Mouse (Mus musculus) forelimb bud, embryonic 11.5 days (tissue): ENCODE data around the gene Kcnma1.

Experiments
- DNase-seq: peaks from one replicate; pipeline ENCODE4 v3.0.0-alpha.2; 2012; ENCODE audit warnings: low read depth, low spot score

The Kcnma1 gene

DNA sequence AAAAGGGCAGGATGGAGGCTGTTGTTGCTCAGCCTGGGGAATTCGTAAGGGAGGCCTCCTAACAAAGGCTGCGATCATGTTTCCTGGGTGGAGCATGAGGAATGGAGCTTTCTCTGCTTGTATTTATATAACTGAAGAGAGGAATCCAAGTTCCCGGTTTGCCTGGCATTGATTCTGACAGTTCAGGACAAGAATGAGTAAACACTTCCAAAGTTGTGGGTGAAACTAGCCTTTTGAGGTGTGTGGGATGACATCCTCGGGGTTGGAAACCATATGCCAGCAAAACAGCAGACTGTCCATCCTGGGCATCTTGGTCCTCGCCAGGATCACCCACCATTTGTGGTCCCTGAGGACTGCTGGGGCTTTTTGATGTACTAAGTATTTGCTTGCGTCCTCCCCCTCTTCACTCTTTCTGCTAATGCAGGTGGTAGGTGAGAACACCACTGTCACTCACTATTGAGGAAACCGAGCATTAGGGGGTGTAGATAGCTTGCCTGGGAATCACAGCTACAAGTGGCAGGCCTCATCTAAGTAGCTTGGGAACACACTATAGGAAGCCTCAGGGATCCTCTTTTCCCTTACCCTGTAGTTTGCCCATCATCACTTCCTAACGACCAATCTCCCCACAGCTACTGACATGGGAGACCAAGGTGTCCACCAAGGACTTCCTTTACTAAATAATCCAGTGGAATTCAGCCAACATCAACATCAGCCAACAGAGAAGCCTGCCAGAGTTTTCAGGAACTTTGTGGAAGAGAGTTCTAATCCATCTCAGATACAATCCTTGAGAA, 482.4 kb downstream of the Kcnma1 start:
- DNase-seq, result no peak

DNA sequence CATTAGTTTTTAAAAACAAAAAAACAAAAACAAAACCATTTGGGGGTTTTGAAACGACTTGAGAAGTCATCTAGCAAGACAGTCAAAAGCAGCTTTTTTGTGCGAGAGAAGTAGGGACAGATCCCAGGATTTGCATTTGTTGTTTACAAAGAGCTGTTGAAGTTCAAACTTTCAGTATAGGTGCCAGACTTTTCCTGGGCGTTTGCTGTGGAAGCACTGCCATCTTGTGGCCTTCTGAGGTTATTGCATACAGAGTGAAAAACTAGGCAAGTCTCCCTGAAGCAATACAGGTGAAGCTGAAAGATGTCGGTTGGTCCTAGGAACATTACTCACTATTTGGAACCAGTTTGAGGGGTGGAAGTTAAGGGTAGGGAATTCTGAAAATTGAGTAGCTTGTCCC, 484.6 kb downstream of the Kcnma1 start:
- DNase-seq, result peak; percentile 82

DNA sequence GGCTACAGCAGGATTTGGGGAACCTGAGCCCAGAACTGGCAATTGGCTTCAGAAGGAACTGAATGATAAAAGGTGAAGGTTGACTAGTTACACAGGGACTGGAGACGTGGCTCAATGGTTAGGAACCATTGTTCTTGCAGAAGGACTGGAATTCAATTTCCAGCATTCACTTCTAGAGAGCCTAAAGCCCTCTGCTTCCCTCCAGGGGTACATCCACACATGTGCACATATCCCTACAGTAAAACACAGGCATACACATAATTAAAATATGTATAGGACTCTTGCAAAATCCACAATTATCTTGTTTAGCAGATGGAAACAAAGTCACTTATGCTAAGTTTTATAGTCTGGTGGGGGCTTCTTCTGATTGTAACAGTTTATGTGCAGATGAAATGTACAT, 485.1 kb downstream of the Kcnma1 start:
- DNase-seq, result no peak

DNA sequence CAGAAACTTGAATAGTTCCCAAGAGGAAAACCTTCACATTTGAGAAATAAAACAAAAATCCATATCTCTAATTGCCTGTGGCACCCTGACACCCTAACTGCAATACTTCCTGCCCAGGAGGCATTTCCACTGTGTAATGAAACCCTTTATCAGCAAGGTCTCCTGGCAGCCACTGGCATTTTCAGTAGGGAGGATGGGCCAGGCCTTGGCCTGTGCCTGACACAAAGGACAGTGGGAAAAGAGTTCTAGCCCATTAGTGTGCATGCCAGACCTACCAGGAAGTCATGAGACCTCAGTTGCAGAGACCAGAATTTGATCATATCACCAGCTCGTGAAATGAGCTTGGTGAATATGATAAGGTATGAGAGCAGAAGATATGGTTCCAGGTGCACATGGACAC, 488.4 kb downstream of the Kcnma1 start:
- DNase-seq, result no peak

DNA sequence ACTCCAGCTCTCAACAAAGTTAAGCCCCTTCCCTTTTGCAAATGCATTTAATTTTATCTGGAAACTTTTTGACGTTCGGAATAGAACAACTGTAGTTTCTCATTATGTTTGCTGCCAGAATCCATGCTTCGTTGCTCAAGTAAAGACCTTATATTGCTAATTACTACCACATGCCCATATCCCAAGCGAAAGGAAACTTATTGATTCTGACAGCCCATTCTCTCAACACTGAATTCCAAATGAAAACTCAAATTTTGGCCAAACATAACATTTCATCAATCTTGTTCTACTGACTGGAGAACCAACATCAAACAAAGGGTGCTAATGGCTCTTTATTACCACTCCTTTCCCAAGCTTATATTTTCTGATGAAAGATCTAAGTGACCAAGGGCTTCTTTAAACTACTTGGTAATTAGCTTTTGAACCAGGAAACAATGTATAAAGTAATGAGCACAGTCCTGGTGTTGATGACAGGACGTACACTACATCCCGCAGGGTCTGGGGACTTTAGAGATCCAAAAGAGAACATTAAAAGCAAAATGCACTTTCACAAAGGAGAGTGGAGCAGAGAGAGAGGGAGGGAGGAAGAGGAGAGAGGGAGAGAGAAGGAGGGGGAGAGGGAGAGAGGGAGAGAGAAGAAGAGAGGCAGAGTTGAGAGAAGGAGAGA, 490.3 kb downstream of the Kcnma1 start:
- DNase-seq, result peak; percentile 85

DNA sequence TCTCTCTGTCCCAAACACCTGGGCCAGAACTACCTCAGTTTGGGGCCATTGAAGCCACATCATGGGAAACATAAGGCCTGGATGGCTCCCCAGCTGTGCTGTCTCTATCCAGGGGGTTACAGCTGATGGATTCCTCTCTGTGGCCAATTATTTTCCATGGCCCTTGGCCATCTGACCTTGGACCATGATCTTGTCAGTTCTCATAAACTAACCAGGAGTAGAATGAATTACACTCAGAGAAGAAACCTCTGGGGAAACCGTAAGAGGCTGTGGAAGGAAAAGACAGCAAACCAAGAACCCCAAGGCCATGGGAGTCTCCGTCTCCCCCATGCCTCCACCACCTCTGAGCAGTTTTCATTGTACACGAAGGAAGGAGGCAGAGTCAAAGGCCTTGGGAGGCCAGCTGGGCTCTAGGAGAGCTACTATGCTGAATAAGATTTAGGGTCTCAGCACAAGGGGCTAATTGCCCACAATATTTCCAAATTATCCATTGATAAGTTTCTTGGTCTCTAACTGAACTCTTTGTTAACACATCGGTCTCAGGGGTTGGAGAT, 491.6 kb downstream of the Kcnma1 start:
- DNase-seq, result no peak

DNA sequence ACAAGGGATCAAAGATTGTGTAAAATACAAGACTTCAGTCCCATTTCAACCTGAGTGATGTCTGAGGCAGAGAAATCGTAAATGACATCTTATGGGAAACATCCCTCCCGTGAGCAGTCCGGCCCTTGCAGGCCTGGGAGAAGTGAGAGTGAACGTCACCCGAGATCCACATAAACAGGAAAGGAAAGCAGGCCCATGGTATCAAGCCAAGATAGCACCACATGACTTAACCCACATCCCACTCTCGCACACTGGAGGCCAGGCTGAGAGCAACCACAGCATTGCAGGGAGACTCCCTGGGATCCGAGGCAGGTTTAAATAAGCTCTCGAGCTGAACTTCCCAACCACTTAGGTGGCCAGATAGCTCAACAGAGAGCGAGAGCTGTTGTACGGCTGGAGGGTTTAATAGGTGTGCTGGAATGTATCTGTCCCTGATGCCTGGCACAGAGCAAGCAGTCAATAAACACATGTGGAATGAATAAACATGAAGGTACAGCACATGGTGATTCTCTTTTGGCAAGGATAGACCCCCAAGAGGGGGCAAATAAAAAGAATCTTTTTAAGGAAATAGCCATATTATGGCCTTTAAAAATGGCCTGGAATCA, 493.1 kb downstream of the Kcnma1 start:
- DNase-seq, result peak; percentile 59

DNA sequence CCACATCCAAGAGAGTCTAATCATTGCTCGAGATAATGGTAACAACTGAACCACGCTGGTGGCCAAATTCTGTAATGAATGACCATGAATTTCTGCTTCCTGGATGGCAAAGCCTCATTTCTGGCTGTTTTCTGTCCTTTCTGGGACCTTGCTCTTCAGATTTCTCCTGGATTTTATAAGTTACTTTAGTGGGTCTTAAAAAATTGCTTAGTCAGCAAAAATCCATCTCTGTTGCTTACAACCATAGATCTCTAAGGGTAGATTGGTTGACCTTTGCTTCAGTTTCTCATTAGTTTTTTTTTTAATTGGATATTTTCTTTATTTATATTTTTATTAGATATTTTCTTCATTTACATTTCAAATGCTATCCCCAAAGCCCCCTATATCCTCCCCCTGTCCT, 496.9 kb downstream of the Kcnma1 start:
- no peak for DNase-seq

DNA sequence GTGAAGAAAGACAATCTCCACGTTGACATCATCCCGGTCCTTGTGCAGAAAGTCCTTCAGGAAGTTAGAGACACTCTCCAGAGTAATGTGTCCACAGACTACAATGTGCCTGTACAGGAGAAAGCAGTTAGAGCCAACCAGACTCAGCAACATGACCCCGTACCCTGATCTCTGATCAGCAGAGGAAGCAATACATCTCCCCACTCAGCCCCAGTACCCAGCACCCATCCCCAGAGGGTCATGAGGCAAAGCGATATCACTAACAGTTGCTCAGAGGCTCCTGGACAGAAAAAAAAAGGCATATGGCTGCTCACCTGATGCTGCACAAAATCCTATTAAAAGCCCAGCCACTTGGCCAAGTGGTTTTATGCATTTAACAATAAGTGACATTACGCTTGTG, 504.5 kb downstream of the Kcnma1 start:
- DNase-seq, result no peak

DNA sequence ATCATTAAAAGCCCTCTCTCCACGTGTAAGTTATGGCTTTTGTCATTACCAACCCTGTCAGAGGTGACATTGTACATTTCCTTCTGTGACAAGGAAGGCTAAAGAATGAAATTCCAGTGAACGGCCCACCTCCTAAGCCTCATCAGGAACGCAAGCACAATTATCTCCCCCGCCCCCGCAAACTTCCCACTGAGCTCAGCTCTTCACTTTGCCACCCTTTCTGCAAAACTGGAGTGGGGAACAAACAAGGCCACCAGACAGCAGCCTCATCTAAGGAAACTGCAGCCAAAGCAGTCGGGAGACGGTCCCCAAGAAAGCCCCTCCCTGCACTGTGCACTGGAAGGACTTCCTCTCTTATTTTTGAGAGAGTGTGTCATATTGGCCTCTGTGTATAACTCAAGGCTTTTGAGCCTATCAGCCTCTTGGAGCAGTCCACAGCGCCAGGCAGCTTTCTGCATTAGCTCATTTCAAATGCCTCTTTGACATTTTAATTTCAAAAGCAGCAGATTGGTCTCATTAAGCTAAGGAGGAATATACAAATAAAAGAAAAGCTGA, 512.0 kb downstream of the Kcnma1 start:
- no peak for DNase-seq

DNA sequence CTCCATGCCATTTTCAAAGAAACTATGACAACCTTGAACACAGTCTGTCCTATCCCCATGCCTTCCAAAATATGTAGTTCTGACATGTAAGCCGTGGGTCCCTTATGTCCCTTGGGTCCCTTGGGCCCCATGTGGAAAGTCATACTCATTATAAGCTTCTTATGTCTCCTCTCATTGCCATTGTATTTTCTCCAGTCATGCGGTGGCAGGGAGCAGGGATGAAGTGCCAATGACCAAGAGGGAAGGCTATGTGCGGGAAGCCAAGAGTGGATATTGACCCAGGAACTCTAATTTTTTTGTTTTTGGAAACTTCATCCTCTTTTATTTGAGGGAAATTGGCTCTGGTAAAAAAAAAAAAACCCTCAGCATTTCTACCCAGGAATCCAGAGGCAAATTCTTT, 517.5 kb downstream of the Kcnma1 start:
- no peak for DNase-seq

DNA sequence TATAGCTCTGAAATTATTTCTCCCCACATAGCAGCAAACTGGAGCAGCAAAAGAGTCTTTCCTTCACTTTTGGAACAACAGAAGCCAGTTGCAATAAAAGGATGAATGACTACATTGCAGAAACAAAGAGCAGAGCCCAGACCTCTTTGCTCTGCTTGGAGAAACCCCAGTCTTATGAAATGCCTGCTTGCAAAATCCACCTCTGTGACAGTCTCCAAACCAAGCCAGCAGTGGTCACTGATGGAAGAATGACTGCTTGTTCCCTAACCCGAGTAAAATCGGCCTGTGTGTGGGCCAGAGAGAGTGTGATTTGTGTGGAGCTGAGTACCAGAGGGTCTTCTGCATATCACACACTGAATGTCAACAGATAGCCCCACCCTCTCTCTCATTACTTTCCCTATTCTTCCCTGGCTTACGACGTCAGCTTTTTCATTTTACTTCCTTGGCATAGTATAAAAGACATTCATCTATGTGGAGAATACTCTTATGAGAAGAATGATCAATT, 518.0 kb downstream of the Kcnma1 start:
- DNase-seq, result no peak

DNA sequence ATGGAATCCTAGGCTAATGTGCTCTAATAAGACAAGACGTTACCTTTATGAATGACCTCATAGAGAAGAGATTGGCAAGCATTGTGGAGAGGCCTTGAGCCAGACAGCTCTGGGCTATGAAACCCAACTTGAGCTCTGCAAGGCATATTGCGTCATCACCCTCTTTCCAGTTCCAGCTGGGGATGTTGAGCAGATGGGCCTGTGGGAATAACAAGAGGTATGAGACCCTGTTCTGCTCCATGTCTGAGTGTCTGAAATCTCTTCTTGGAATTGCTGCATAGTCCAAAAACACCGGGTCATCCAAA, 519.8 kb downstream of the Kcnma1 start:
- DNase-seq, result no peak

DNA sequence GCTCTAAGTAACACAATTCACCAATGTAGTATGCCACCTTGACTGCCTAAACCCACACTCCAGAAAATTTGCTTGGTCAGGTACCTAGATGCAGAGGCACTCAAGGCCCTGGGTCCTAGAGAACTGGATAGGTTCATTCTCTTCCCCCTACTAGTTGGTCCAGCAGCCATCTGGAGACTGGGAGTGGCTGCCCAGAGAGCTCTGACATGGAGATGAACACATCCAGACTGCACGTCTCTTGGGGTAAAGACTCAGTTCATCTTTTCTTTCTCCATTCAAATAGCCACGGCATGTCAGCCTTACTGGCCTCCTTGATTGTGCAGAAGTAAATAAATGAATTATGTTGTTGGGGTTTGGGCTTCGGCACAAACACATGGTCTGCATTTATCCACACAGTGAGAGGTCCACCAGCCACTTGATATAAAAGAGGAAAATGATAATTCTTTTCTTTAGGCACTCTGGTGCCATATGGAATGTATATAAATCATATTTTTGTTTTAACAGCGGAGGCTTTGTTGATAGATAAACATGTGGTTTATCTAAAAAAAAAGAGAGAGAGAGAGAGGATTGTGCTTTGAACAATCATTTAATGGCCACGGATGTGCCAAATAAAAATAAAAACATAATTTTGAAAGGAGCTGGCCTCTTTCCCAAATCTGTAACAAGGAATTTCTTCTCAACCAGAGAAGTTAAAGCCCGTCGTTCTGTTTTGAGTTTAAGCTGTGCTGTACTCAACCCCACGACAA, 520.4 kb downstream of the Kcnma1 start:
- DNase-seq, result no peak

DNA sequence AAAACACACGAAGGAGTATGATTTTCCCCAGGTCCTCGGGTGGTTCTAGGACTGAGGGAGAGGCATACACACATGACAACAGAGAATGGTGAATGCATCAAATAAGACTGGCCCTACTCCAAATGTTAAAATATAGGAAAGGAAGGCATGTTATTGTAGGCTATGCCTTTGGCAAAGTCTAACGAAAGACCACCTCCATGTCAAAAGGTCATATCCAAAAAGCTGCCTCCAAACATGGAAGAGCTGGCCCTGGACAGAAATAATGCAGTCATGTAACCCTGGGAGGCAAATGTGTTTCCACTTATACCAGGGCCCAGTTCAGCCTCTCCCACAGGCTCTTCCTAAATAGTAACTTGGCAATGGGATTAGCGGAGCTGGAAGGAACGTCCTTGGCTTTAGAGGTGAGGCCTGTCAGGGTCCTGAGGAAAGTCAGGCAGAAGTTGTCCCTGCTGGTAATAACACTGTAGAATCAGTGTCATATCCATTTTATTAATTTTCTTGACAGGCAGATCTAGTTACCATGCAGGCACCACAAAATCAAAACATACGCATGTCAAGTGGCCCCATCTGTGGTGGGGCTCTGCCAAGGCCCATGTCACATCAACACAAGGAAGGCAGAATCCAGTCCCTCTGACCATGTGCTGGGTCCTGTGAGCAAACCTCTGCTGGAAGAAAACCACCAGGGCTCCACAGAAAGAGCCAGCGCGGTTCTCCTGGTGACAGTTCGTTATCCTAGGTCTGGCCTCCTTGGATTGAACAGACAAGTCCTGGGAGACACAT, 521.5 kb downstream of the Kcnma1 start:
- no peak for DNase-seq

DNA sequence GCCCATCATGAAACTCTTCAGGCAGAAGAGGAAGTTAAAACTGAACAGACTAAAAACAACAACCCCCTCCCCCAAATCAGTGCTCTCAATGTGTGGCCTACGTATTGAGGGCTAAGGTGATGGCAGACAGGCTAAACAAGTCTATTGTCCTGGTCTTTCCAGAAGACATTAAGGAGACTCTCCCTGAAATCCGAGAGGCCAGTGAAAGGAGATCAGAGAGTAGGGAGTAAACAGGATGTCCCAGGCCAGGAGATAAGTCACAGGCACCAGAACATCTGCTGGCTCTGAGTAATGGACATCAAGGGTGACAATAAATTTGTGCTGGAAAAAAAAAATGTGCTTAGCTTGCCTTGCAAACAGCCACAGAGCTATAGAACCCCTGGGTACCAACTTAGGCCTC, 522.9 kb downstream of the Kcnma1 start:
- no peak for DNase-seq

DNA sequence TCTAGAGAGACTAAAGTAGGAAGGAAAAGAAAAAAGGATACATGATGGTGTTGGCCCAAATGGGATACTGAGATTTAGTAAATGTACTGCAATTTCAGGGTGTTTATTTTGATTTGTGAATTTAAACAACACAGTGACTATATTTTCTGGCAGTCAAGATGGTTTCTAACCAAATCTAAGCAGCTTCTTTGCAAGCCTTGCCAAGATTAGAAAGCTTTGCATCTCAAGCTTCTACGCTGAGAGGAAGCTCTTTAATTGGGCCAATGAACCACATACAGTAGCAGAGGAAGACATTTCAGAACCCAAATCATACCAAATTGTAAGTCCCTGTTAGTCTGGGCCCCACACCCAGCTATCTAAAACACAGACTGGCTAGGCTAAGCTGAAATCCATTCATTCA, 527.6 kb downstream of the Kcnma1 start:
- no peak for DNase-seq

DNA sequence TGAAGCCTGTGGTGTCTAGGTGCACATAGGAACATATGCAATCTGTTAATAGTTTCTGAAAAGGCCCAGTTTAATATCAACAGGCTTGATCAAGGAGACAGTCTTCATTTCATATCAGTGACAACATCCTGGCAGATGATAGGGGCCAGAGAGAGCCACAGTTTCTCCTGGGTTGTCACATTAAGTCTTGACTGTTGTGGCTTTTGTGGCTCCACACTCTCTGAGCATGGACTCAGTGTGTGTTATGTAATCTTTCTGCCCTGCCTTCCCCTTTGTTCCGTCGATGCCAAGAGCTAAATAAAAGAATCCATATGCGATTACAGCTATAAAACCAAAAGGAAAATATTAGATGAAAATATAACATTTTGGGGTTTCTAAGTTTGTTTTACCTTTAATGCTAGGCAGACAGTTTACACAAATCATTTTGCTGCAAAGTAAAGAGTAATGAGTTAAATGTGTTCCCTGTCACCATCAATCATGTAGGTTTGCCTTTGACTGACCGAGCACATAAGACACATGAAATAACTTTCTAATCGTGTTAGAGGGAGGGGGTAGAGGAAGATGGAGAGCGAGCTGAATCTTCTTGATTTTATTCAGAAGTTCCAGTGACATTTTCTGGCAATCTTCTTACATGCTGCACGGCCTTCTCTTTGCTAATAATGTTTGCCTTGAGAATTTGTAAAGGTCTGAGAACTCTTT, 528.3 kb downstream of the Kcnma1 start:
- no peak for DNase-seq

DNA sequence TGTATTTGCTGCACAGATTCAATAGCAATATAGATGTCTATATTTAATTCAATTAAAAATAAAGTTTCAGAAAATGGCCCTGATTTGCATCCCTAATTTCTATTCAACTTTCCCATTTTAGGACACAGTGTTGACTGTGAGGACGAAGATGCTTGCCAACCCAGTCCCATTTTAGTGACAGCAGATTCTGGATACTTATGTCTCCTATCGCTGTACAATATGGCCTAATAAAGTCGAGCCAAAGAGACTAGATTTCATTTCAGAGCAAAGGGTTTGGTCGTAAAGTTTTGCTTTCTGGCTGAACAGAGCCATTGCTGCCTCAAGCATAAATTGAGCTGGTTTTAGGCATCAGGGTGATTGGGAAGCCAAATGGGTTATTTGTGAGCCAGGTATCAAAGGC, 539.2 kb downstream of the Kcnma1 start:
- no peak for DNase-seq

DNA sequence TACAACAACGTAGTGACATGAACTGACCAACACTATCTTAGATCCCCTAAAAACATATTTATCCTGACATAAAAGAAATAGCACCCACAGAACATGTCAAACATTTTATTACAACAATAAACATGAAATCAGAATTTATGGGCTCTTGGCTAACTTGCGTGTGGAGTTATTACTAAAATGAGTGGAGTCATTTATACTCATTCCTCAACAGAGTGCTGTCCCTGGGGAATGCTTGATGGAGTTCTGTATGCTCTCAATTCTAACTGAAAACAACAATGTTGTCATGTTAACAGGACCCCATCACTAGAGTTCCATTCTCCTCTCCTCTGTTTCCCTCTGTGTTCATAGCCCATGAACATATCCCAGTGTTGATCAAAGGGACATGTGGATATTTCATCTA, 544.2 kb downstream of the Kcnma1 start:
- no peak for DNase-seq
